Mouse (Mus musculus) embryonic facial prominence, embryonic 13.5 days (tissue): ENCODE data around the gene Ccm2. TPM values are rescaled to one million over a fixed set of nuclear protein-coding genes. Genes with fewer than 3 reads are reported as not detected.
A peak's percentile ranks its signal among the peaks of the same experiment; 100 is the strongest.

Experiments
- ATAC-seq: fragments of 200-750 bp; cut with Nextera tagmentation; 2 replicates; pipeline ENCODE4 v1.8.0; 2017; ENCODE audit warnings: low read depth; ENCODE audit not compliant: insufficient number of reproducible peaks, insufficient read depth, low FRiP score, low TSS enrichment
- H3K27ac ChIP-seq: fragments of 300-500 bp; sonication (generic); 2 replicates; pipeline ENCODE4 v1.5.1; 2015; ENCODE audit warnings: moderate library complexity, mild to moderate bottlenecking, inconsistent platforms
- H3K27me3 ChIP-seq: fragments of 300-500 bp; sonication (generic); 2 replicates; pipeline ENCODE4 v1.6.1; 2015; ENCODE audit warnings: mild to moderate bottlenecking, inconsistent platforms
- H3K36me3 ChIP-seq: fragments of 300-500 bp; sonication (generic); 2 replicates; pipeline ENCODE4 v1.6.1; 2015; ENCODE audit warnings: mild to moderate bottlenecking, inconsistent platforms
- H3K4me1 ChIP-seq: fragments of 300-500 bp; sonication (generic); 2 replicates; pipeline ENCODE4 v1.6.1; 2015; ENCODE audit warnings: inconsistent platforms
- H3K4me2 ChIP-seq: fragments of 300-500 bp; sonication (generic); 2 replicates; pipeline ENCODE4 v1.6.1; 2015; ENCODE audit warnings: moderate library complexity, mild to moderate bottlenecking, inconsistent platforms
- H3K4me3 ChIP-seq: fragments of 300-500 bp; sonication (generic); 2 replicates; pipeline ENCODE4 v1.5.1; 2015; ENCODE audit warnings: mild to moderate bottlenecking, inconsistent platforms
- H3K9ac ChIP-seq: fragments of 300-500 bp; sonication (generic); 2 replicates; pipeline ENCODE4 v1.6.1; 2015; ENCODE audit warnings: mild to moderate bottlenecking, inconsistent platforms
- H3K9me3 ChIP-seq: fragments of 300-500 bp; sonication (generic); 2 replicates; pipeline ENCODE4 v1.6.1; 2016; ENCODE audit warnings: inconsistent platforms
- WGBS: fragments of 180-500 bp; shearing (Covaris S2); methylation state at CpG from one replicate; pipeline ENCODE4 v1.1.7; 2015; ENCODE audit warnings: mixed read lengths; 5-methylcytosine and 5-hydroxymethylcytosine counted together
- polyA plus RNA-seq: library from polyadenylated mRNA; unstranded; fragments of >200 nt; fragmentation: Nextera tagmentation; extraction: Ambion mirVana; gene quantifications from 2 replicates; pipeline ENCODE4 v1.2.1, GENCODE M21; 2015

Ccm2 gene
- polyA plus RNA-seq, 1 experiment from 2014 or later: 80.2 TPM

GRCm38 (mm10) chr11:6615250-6616205 lies 68.8 kb downstream of the Ccm2 start:
- WGBS: 89% methylated on average over 12 of the region's 12 CpGs
- no peak overlapping the region for H3K9ac ChIP-seq

GRCm38 (mm10) chr11:6623704-6624103 lies 77.0 kb downstream of the Ccm2 start:
- H3K9ac ChIP-seq: no peak overlapping the region
- no peak overlapping the region for H3K27ac ChIP-seq
- no peak overlapping the region for H3K4me3 ChIP-seq
- no peaks in the 10 kb centered on the region for H3K27me3 ChIP-seq
- peaks cover 58% of the 10 kb centered on the region for H3K36me3 ChIP-seq
- 86% methylated on average over 10 of the region's 10 CpGs for WGBS
- H3K4me1 ChIP-seq: peaks cover 32% of the 10 kb centered on the region
- no peak for ATAC-seq
- H3K4me2 ChIP-seq: no peak overlapping the region
- no peaks in the 10 kb centered on the region for H3K9me3 ChIP-seq

More at GRCm38 (mm10) chr11:6615250-6616205, 68.8 kb downstream of the Ccm2 start:
- Histone ChIP-seq H3K4me3 (no peak overlapping the region), H3K36me3 (peaks cover 90% of the 10 kb centered on the region), H3K4me2 (no peak overlapping the region), H3K4me1 (no peaks in the 10 kb centered on the region), H3K27me3 (no peaks in the 10 kb centered on the region), H3K27ac (no peak overlapping the region), H3K9me3 (no peaks in the 10 kb centered on the region)
- no peak for ATAC-seq

GRCm38 (mm10) chr11:6624619-6625382 lies 78.1 kb downstream of the Ccm2 start:
- Histone ChIP-seq H3K27me3 (no peaks in the 10 kb centered on the region), H3K4me2 (peak overlapping the region; percentile 92), H3K9ac (peak overlapping the region; percentile 78), H3K27ac (no peak overlapping the region), H3K4me1 (peaks cover 32% of the 10 kb centered on the region), H3K4me3 (peak overlapping the region; percentile 74), H3K9me3 (no peaks in the 10 kb centered on the region), H3K36me3 (peaks cover 47% of the 10 kb centered on the region)
- 71% methylated on average over 14 of the region's 14 CpGs for WGBS
- ATAC-seq: no peak

- under 1% methylated on average over 66 of the region's 66 CpGs for WGBS
- ATAC-seq: peak; percentile 91
- H3K4me2 ChIP-seq: peak within 1 kb of the TSS; percentile 92
These were observed 79.0 kb downstream of the Ccm2 start, which contains the start of gene Tbrg4 for GRCm38 (mm10) chr11:6625478-6626387. TSS of gene Tbrg4 (minus strand) at chr11:6626067.

GRCm38 (mm10) chr11:6626388-6626772 lies 79.7 kb downstream of the Ccm2 start:
- Histone ChIP-seq H3K4me1 (peaks cover 32% of the 10 kb centered on the region), H3K36me3 (peaks cover 32% of the 10 kb centered on the region), H3K9ac (peak overlapping the region; percentile 78), H3K4me3 (peak overlapping the region; percentile 74), H3K4me2 (peak overlapping the region; percentile 92), H3K9me3 (no peaks in the 10 kb centered on the region), H3K27me3 (no peaks in the 10 kb centered on the region), H3K27ac (peak overlapping the region; percentile 95)
- WGBS: 11% methylated on average over 16 of the region's 16 CpGs
- no peak for ATAC-seq

More at GRCm38 (mm10) chr11:6625478-6626387, 79.0 kb downstream of the Ccm2 start, which contains the start of gene Tbrg4:
- H3K36me3 ChIP-seq: peaks cover 38% of the 10 kb centered on the region
- H3K9me3 ChIP-seq: no peaks in the 10 kb centered on the region
- H3K4me3 ChIP-seq: peak within 1 kb of the TSS; percentile 74
- no peaks in the 10 kb centered on the region for H3K27me3 ChIP-seq
- H3K9ac ChIP-seq: peak within 1 kb of the TSS; percentile 78
- peak within 1 kb of the TSS; percentile 95 for H3K27ac ChIP-seq
- H3K4me1 ChIP-seq: peaks cover 32% of the 10 kb centered on the region

GRCm38 (mm10) chr11:6627731-6628130 lies 81.0 kb downstream of the Ccm2 start:
- no peak overlapping the region for H3K4me2 ChIP-seq
- no peak for ATAC-seq
- H3K4me1 ChIP-seq: peaks cover 29% of the 10 kb centered on the region
- H3K9ac ChIP-seq: no peak overlapping the region
- H3K36me3 ChIP-seq: peaks cover 18% of the 10 kb centered on the region
- H3K9me3 ChIP-seq: no peaks in the 10 kb centered on the region; the same call in 1 of the 2 replicates
- no peak overlapping the region for H3K27ac ChIP-seq
- WGBS: 91% methylated on average over 4 of the region's 4 CpGs
- H3K27me3 ChIP-seq: no peaks in the 10 kb centered on the region
- no peak overlapping the region for H3K4me3 ChIP-seq

GRCm38 (mm10) chr11:6628568-6628967 lies 81.9 kb downstream of the Ccm2 start:
- H3K36me3 ChIP-seq: peaks cover 10% of the 10 kb centered on the region; the same call in 1 of the 2 replicates
- H3K4me2 ChIP-seq: no peak overlapping the region
- no peak overlapping the region for H3K9ac ChIP-seq
- no peaks in the 10 kb centered on the region; the same call in 1 of the 2 replicates for H3K9me3 ChIP-seq
- no peak overlapping the region for H3K4me3 ChIP-seq
- H3K27me3 ChIP-seq: no peaks in the 10 kb centered on the region
- no peak overlapping the region for H3K27ac ChIP-seq
- H3K4me1 ChIP-seq: peaks cover 22% of the 10 kb centered on the region
- whole genome bisulfite sequencing: 29% methylated on average over 4 of the region's 4 CpGs
- no peak for ATAC-seq

GRCm38 (mm10) chr11:6629655-6630054 lies 83.0 kb downstream of the Ccm2 start:
- H3K4me3 ChIP-seq: no peak overlapping the region

GRCm38 (mm10) chr11:6636150-6636549 lies 89.5 kb downstream of the Ccm2 start:
- H3K9me3 ChIP-seq: no peaks in the 10 kb centered on the region; the same call in 1 of the 2 replicates
- 72% methylated on average over 8 of the region's 8 CpGs for WGBS
- ATAC-seq: no peak

More at GRCm38 (mm10) chr11:6629655-6630054, 83.0 kb downstream of the Ccm2 start:
- Histone ChIP-seq H3K9ac (no peak overlapping the region), H3K4me1 (peaks cover 11% of the 10 kb centered on the region), H3K27me3 (no peaks in the 10 kb centered on the region), H3K36me3 (no peaks in the 10 kb centered on the region), H3K9me3 (no peaks in the 10 kb centered on the region; the same call in 1 of the 2 replicates), H3K4me2 (no peak overlapping the region), H3K27ac (no peak overlapping the region)
- no peak for ATAC-seq

GRCm38 (mm10) chr11:6638537-6638936 lies 91.8 kb downstream of the Ccm2 start, which contains the start of gene Wap:
TSS of gene Wap (minus strand) at chr11:6638637.
- no peak within 1 kb of the TSS for H3K9ac ChIP-seq
- no peaks in the 10 kb centered on the region for H3K9me3 ChIP-seq
- no peak within 1 kb of the TSS for H3K27ac ChIP-seq
- H3K27me3 ChIP-seq: no peaks in the 10 kb centered on the region
- no peak within 1 kb of the TSS for H3K4me3 ChIP-seq
- ATAC-seq: no peak
- 87% methylated on average over 4 of the region's 4 CpGs for WGBS
- H3K36me3 ChIP-seq: no peaks in the 10 kb centered on the region
- no peaks in the 10 kb centered on the region for H3K4me1 ChIP-seq
- H3K4me2 ChIP-seq: no peak within 1 kb of the TSS

More at GRCm38 (mm10) chr11:6636150-6636549, 89.5 kb downstream of the Ccm2 start:
- Histone ChIP-seq H3K27me3 (no peaks in the 10 kb centered on the region), H3K4me1 (no peaks in the 10 kb centered on the region), H3K4me3 (no peak overlapping the region), H3K36me3 (no peaks in the 10 kb centered on the region), H3K4me2 (no peak overlapping the region), H3K27ac (no peak overlapping the region), H3K9ac (no peak overlapping the region)
